Mouse (Mus musculus): ENCODE data around the gene Hspb1.

GRCm38 (mm10) chr5:135869661-135870423 is 17.9 kb upstream of the Hspb1 start:
- no peak for TF ChIP-seq CTCF (IDR thresholded peaks at IDR 0.05; ENCODE audit: control insufficient read depth, insufficient read depth, low read length)
- TF ChIP-seq POLR2A (IDR thresholded peaks at IDR 0.05; ENCODE audit: borderline replicate concordance, control insufficient read depth, low read depth, low read length), result no peak
